Mouse (Mus musculus): Measurements from ENCODE around the gene Sp7. TPM values are rescaled to one million over a fixed set of nuclear protein-coding genes. Genes with fewer than 3 reads are reported as not detected.
A peak's percentile ranks its signal among the peaks of the same experiment; 100 is the strongest.

Gene Sp7
- polyA plus RNA-seq, 1 experiment from 2014 or later: 0.42 TPM

- Histone ChIP-seq H3K27ac (peak overlapping the region; percentile 86), H3K4me3 (peak overlapping the region; percentile 74), H3K9me3 (no peaks in the 10 kb centered on the region), H3K4me1 (peaks cover 36% of the 10 kb centered on the region), H3K36me3 (replicated peaks) (no peaks in the 10 kb centered on the region), H3K27me3 (ENCODE audit: poor library complexity, severe bottlenecking) (peaks cover 34% of the 10 kb centered on the region)
- under 1% methylated on average over 7 of the region's 7 CpGs for WGBS
- peak; percentile 83 for DNase-seq (ENCODE audit: extremely low spot score, low spot score)
Observed at GRCm38 (mm10) chr15:102377163-102377543, 10.2 kb upstream of the Sp7 start.

GRCm38 (mm10) chr15:102376453-102377162 is 9.6 kb upstream of the Sp7 start:
- DNase-seq (ENCODE audit: extremely low spot score, low spot score): peak; percentile 63
- Histone ChIP-seq H3K4me1 (peaks cover 32% of the 10 kb centered on the region), H3K4me3 (peak overlapping the region; percentile 74), H3K9me3 (no peaks in the 10 kb centered on the region), H3K36me3 (replicated peaks) (no peaks in the 10 kb centered on the region), H3K27ac (peak overlapping the region; percentile 86), H3K27me3 (ENCODE audit: poor library complexity, severe bottlenecking) (peaks cover 39% of the 10 kb centered on the region)
- WGBS: under 1% methylated on average over 43 of the region's 43 CpGs

- Histone ChIP-seq H3K4me1 (peaks cover 35% of the 10 kb centered on the region), H3K9me3 (no peaks in the 10 kb centered on the region), H3K27ac (peak overlapping the region; percentile 70), H3K27me3 (ENCODE audit: poor library complexity, severe bottlenecking) (peaks cover 74% of the 10 kb centered on the region), H3K36me3 (replicated peaks) (no peaks in the 10 kb centered on the region), H3K4me3 (peak overlapping the region; percentile 22; the same call in 1 of the 2 replicates)
- 9% methylated on average over 10 of the region's 10 CpGs for WGBS
- DNase-seq (ENCODE audit: extremely low spot score, low spot score): no peak
Observed at GRCm38 (mm10) chr15:102370727-102371126, 3.7 kb upstream of the Sp7 start.

- no peaks in the 10 kb centered on the region for H3K9me3 ChIP-seq
- no peaks in the 10 kb centered on the region for H3K36me3 ChIP-seq (replicated peaks)
- 13% methylated on average over 13 of the region's 13 CpGs for WGBS
- peaks cover 74% of the 10 kb centered on the region for H3K27me3 ChIP-seq (ENCODE audit: poor library complexity, severe bottlenecking)
- peaks cover 39% of the 10 kb centered on the region for H3K4me1 ChIP-seq
- 0 out of 2 replicates have a peak overlapping the region, but pooled peaks have one; percentile 70 for H3K27ac ChIP-seq
- H3K4me3 ChIP-seq: no peak overlapping the region
- no peak for DNase-seq (ENCODE audit: extremely low spot score, low spot score)
Observed at GRCm38 (mm10) chr15:102369972-102370371, 3.0 kb upstream of the Sp7 start.

GRCm38 (mm10) chr15:102366238-102366637 is 744 bp downstream of the Sp7 start:
- peaks cover 47% of the 10 kb centered on the region for H3K4me1 ChIP-seq
- no peaks in the 10 kb centered on the region for H3K36me3 ChIP-seq (replicated peaks)
- no peaks in the 10 kb centered on the region for H3K9me3 ChIP-seq
- no peak for DNase-seq (ENCODE audit: extremely low spot score, low spot score)
- H3K27ac ChIP-seq: peak overlapping the region; percentile 68; the same call in 1 of the 2 replicates
- H3K4me3 ChIP-seq: peak overlapping the region; percentile 45
- peaks cover 90% of the 10 kb centered on the region for H3K27me3 ChIP-seq (ENCODE audit: poor library complexity, severe bottlenecking)
- WGBS: 4% methylated on average over 7 of the region's 7 CpGs

- no peak overlapping the region for H3K27ac ChIP-seq
- 94% methylated on average over 1 of the region's 1 CpGs for WGBS
- no peak for DNase-seq (ENCODE audit: extremely low spot score, low spot score)
- H3K9me3 ChIP-seq: no peaks in the 10 kb centered on the region
- no peak overlapping the region for H3K4me3 ChIP-seq
- H3K4me1 ChIP-seq: peaks cover 32% of the 10 kb centered on the region
- H3K27me3 ChIP-seq (ENCODE audit: poor library complexity, severe bottlenecking): peaks cover 82% of the 10 kb centered on the region
- H3K36me3 ChIP-seq (replicated peaks): no peaks in the 10 kb centered on the region
Observed at GRCm38 (mm10) chr15:102364678-102365077, 2.3 kb downstream of the Sp7 start.

- WGBS: 12% methylated on average over 14 of the region's 14 CpGs
- Histone ChIP-seq H3K9me3 (no peaks in the 10 kb centered on the region), H3K27me3 (ENCODE audit: poor library complexity, severe bottlenecking) (peaks cover 87% of the 10 kb centered on the region), H3K27ac (peak overlapping the region; percentile 81), H3K4me1 (peaks cover 52% of the 10 kb centered on the region), H3K36me3 (replicated peaks) (no peaks in the 10 kb centered on the region), H3K4me3 (peak overlapping the region; percentile 34)
- no peak for DNase-seq (ENCODE audit: extremely low spot score, low spot score)
Observed at GRCm38 (mm10) chr15:102362648-102363047, 4.3 kb downstream of the Sp7 start.

GRCm38 (mm10) chr15:102358834-102359233 is 8.1 kb downstream of the Sp7 start:
- H3K9me3 ChIP-seq: no peaks in the 10 kb centered on the region
- H3K36me3 ChIP-seq (replicated peaks): no peaks in the 10 kb centered on the region
- 26% methylated on average over 5 of the region's 5 CpGs for WGBS
- peaks cover 63% of the 10 kb centered on the region for H3K4me1 ChIP-seq
- DNase-seq (ENCODE audit: extremely low spot score, low spot score): no peak
- peak overlapping the region; percentile 70 for H3K27ac ChIP-seq
- H3K27me3 ChIP-seq (ENCODE audit: poor library complexity, severe bottlenecking): peaks cover 67% of the 10 kb centered on the region
- peak overlapping the region; percentile 44 for H3K4me3 ChIP-seq

GRCm38 (mm10) chr15:102358126-102358525 is 8.9 kb downstream of the Sp7 start:
- 2% methylated on average over 25 of the region's 25 CpGs for WGBS
- H3K4me1 ChIP-seq: peaks cover 63% of the 10 kb centered on the region
- H3K27me3 ChIP-seq (ENCODE audit: poor library complexity, severe bottlenecking): peaks cover 60% of the 10 kb centered on the region
- peak overlapping the region; percentile 44 for H3K4me3 ChIP-seq
- no peaks in the 10 kb centered on the region for H3K36me3 ChIP-seq (replicated peaks)
- DNase-seq (ENCODE audit: extremely low spot score, low spot score): no peak
- H3K27ac ChIP-seq: peak overlapping the region; percentile 70
- no peaks in the 10 kb centered on the region for H3K9me3 ChIP-seq

GRCm38 (mm10) chr15:102356501-102357325 is 10.3 kb downstream of the Sp7 start:
- Histone ChIP-seq H3K4me3 (peak overlapping the region; percentile 58), H3K4me1 (peaks cover 52% of the 10 kb centered on the region), H3K27ac (peak overlapping the region; percentile 95), H3K27me3 (ENCODE audit: poor library complexity, severe bottlenecking) (peaks cover 46% of the 10 kb centered on the region), H3K36me3 (replicated peaks) (no peaks in the 10 kb centered on the region), H3K9me3 (no peaks in the 10 kb centered on the region)
- WGBS: 14% methylated on average over 16 of the region's 16 CpGs
- DNase-seq (ENCODE audit: extremely low spot score, low spot score): no peak

- peak overlapping the region; percentile 58 for H3K4me3 ChIP-seq
- H3K27me3 ChIP-seq (ENCODE audit: poor library complexity, severe bottlenecking): peaks cover 46% of the 10 kb centered on the region
- WGBS: under 1% methylated on average over 38 of the region's 38 CpGs
- peak; percentile 85 for DNase-seq (ENCODE audit: extremely low spot score, low spot score)
- no peaks in the 10 kb centered on the region for H3K36me3 ChIP-seq (replicated peaks)
- peak overlapping the region; percentile 95 for H3K27ac ChIP-seq
- no peaks in the 10 kb centered on the region for H3K9me3 ChIP-seq
- H3K4me1 ChIP-seq: peaks cover 57% of the 10 kb centered on the region
Observed at GRCm38 (mm10) chr15:102355871-102356441, 11.0 kb downstream of the Sp7 start.

- DNase-seq (ENCODE audit: extremely low spot score, low spot score): no peak
- H3K4me1 ChIP-seq: peaks cover 59% of the 10 kb centered on the region
- 0% methylated on average over 48 of the region's 49 CpGs for WGBS
- peak overlapping the region; percentile 58 for H3K4me3 ChIP-seq
- H3K36me3 ChIP-seq (replicated peaks): no peaks in the 10 kb centered on the region
- peaks cover 45% of the 10 kb centered on the region for H3K27me3 ChIP-seq (ENCODE audit: poor library complexity, severe bottlenecking)
- no peaks in the 10 kb centered on the region for H3K9me3 ChIP-seq
- H3K27ac ChIP-seq: peak overlapping the region; percentile 95
Observed at GRCm38 (mm10) chr15:102355134-102355870, 11.7 kb downstream of the Sp7 start.

All from forebrain, embryonic 10.5 days (tissue).